Mouse (Mus musculus) ZHBTc4 (cell line): ENCODE data around the gene Glrx.

Experiments used
- DNase-seq: peaks from one replicate; pipeline ENCODE4 v3.0.0-alpha.2; 2011; ENCODE audit warnings: low read depth, low spot score

Gene Glrx

DNA sequence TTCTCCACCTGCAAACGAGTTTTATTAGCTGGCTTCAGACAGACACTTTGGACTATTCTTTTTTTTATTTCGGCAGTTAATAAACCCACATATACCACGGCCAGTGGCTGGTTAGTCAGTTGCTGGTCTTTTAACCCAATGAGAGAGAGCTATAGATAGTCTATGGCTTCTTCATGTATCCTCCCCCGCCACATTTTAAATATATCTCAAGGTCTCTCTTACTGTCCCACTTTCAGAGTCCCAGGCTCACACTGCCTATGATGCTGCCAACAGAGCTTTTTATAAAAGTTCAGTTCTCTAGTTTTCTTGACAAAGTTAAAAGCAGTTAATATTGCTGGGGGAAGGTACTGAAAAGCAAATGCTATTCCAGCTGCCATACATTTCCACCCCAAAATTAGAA lies 52.2 kb downstream of the Glrx start:
- no peak for DNase-seq

DNA sequence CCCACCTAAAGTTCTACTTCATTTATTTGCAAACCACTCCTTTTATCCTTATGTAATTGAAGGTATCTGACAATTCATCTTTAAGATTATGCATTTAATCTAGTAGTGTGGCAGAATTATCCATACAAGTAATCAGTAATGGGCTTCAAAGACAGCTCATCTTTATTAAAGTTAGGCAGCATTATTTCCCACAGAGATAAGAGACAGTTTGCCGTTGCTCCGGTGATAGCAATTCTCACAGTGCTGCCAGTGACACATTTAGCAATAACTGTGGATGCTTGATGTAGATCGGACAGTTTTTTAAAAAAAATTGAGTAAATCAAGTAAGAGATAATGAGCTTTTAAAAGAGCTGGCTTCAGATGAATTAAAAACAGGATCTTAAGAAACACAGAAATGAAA lies 52.6 kb downstream of the Glrx start:
- no peak for DNase-seq

DNA sequence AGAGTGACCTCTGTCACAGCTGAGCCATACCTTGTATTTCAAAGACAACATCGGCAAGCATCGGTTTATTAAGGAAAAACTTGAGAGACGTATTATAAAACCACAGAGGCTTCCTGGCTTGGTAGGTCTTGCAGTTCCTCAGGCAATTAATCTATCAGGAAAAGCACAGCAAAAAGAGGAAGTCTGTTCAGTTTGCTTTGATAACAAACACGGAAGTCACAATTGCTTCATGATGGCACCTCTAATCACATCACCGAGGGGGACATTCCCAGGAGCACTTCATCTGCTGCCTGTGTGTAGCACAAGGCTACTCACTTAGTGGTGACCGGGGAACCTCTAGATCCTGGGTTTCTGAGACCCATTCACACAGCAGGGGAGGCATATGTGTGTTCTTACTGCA lies 53.2 kb downstream of the Glrx start:
- DNase-seq, result no peak
